Mouse (Mus musculus) kidney, postnatal 14 days (tissue): Measurements from ENCODE around the gene Zfp668.
"Not testable (repeated sequence)": the region's sequence is repeated elsewhere in the genome, so short reads cannot be mapped to it uniquely, and the experiment has no call there.

Experiments used
- DNase-seq: peaks from one replicate; pipeline ENCODE4 v3.0.0; 2022; ENCODE audit warnings: mixed read lengths

Gene Zfp668

DNA sequence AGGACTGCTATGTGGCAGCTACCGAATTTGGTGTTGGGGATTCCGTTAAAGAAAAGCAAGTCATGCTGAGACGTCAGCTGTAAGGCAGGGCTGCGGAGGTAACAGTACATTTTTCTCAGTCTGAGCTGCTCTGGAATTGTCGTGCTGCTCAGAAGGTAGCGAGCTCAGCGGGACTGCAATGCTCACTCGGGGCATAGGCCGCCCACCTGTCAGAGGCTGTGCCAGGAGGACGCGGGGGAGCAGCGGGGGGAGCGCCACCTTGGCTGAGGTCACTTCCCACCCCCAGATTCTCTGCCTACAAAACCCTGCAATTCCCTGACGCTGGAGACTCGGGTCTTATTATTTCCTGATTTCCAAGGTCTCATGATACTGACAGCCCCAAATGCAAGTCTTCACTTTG lies 35.7 kb downstream of the Zfp668 start:
- peak; percentile 65 for DNase-seq

GRCm38 (mm10) chr7:127840031-127840430 lies 36.6 kb downstream of the Zfp668 start:
- DNase-seq: not testable (repeated sequence)

DNA sequence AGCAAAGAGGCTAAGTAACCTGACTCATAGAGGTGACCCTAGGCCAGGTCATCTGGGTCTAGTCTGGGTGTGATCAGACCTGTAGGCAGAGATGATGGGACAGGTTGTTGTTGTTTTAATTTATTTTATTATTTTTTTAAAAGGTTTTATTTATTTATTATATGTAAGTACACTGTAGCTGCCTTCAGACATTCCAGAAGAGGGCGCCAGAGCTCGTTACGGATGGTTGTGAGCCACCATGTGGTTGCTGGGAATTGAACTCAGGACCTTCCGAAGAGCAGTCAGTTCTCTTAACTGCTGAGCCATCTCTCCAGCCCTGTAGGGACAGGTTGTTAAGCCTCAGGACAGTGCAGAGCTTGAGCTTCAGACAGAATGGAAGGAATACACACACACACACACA lies 38.8 kb downstream of the Zfp668 start:
- not testable (repeated sequence) for DNase-seq

DNA sequence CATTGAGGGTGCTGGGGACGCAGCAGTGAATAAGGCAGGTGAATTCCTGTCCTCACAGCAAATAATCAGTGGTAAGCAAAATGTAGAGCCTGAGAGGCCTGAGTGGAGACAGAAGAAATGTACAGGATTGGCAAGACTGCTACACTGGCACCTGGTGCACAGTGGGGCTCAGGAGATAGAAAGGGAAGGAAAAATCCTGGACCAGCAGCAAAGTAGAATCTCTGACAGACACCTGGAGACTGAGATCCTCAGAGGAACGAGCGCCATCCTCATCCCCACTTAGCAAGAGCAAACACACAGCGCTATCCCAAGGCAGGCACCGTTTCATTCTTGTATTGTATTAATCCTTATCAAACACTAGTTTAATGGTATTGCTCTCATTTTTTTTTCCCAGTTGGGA lies 39.2 kb downstream of the Zfp668 start:
- no peak for DNase-seq

- no peak for DNase-seq
Observed at GRCm38 (mm10) chr7:127835550-127835949, 41.1 kb downstream of the Zfp668 start.

DNA sequence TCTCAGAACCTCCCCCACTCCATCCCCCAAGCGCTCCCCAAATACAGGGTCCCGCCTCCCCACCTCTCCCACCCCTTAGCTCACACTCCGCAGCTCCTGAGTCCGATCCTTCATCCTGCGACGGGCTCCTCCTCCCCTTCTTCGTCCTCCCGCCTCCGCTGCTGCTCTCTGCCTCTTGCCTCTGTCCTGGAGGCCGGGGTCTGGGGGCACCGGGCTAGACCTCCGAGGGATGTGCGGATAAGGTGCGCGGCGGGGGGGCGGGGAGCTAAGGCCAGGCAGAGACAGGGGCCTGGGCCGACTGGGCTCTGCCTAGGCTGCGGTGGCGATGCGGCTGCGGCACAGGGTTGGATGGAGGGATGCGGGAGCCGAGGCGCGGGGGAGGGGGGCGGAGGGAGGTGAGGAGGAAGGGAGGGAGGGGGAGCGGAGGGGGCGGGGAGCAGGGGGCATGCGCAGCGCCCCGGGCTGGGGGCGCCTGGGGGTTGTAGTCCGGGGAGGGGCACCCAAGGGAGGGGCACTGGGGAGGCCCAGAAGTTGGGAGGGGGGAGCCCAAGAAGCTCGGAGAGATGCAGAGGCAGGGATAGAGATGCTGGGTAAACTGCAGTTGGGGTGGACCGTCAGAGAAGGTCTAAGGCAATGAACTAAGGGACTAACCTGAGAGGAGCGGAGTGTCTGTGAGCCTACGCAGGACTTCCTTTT lies 52.3 kb downstream of the Zfp668 start, which contains the start of the genes Stx4a and Stx1b:
Gene Stx4a (plus strand): TSS at position 119 of the 696 bp plus-strand sequence.
Gene Stx1b (minus strand): TSS at position 374 of the 696 bp plus-strand sequence.
- DNase-seq: peak; percentile 35

DNA sequence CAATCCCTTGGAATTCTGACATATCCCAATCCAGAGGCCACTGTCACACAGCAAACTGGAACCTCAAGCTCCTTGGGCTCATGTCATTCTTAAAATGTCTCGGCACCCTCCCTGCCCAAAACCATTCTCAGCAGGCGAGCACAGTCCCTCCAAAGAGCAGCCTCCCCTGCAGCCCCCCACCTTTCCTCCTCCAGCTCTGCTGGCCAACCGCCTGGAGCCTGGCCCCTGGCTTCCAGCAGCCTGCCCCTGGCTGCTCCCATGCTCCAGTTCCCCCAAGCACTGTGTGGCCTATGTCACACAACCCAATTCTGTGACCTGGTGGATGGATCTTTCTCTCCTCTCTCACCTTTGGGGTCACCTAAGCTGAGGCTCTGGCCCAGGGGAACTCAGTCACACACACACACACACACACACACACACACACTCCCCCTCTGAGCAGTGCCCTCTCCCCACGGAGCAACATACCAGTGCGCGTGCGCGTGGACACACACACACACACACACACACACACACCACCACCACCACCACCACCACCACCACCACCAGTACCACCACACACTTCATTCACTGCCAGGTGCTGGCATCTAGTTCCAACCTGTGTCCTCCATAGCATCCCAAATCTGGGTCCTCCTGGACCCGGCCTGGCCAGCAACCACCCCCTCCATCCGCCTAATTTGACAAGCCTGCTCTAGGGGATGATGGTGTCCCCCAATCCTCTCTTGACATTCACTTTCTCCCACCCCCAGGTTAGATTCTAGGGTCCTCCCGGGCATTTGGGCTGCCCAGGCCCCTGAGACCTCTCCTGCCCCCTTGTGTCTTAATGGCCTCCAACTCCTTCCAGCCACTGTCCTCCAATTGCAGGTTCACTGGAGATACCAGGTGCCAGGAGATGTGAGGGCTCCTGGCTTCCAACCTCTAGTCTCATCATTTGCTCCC lies 53.1 kb downstream of the Zfp668 start:
- DNase-seq: no peak

DNA sequence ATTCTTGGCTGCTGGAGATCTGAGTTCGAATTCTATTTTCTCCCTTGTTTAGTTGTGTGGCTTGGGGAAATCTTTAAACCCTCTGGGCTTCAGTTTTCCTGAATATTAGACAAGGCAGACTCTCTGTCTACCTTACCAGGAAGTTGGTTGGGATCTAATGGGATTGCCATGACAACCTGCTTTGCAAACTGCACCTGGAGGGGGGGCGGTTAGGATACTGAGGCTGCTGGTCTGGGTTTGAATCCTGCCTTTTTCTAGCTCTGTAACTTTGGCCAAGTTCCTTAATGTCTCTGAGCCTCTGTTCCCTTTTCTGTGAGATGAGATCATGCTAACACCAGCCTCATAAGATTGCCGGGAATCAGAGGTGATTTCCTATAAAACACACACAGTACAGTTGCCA lies 54.1 kb downstream of the Zfp668 start:
- no peak for DNase-seq

DNA sequence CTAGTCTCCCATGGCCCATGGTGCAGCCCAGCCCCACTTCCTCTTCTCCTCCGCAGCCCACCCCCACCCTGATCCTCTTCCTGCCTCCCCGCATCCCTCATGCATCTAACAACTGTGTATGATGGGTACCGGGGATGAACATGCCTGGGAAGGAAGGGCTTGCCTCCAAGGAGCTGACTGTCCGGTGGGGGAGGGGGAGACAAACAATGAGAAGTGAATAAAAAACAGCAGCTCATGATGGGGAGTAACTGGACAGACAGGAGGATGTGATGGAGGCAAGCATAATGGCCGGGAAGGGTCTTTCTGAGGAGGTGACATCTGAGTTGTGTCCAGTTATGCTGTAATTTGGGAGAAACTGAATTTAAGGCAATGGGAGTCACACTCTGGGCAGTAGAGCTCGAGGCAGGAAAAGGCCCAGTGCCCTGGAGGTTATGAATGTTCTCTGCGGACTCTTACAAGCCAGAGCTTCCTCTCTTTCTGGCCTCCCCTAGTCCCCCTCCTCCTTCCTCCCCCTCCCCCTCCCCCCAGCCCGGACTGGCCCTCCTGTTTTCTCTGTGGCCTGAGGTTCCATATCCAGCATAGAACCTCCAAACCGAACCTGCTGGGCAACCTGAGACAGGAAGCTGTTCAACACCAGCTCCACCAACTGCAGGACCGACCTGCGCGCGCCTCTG lies 55.7 kb downstream of the Zfp668 start:
- DNase-seq: peak; percentile 55

GRCm38 (mm10) chr7:127817776-127818175 lies 58.9 kb downstream of the Zfp668 start:
- no peak for DNase-seq

- DNase-seq: no peak
Observed at GRCm38 (mm10) chr7:127817053-127817452, 59.6 kb downstream of the Zfp668 start.

- peak; percentile 75 for DNase-seq
Observed at GRCm38 (mm10) chr7:127815954-127816821, 60.4 kb downstream of the Zfp668 start.

DNA sequence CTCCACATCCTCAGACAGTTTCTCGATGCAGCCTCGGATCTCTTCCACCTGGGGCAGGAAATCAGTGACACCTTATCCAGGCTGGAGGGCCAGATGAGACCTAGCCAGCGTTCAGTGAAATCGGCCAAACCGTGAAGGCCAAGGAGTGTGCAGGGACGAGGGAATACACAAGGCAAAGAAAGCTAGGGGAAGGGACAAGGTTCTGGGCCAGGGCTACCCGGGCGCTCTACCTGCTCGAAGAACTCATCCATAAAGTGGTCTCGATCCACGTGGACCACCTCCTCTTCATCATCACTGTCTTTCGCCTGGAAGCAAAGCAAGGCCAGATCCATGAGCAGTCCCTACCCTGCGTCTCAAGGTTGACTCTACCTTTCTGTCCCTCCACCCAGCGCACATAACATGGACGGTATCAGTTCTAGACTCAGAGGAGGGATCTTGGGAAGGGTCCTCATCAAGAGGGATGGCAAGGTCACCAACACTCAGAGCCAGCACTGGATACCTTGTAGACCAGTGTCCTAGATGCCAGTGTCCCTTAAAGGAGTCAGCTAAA lies 61.4 kb downstream of the Zfp668 start:
- DNase-seq: no peak

- peak; percentile 65 for DNase-seq
Observed at GRCm38 (mm10) chr7:127814241-127814921, 62.2 kb downstream of the Zfp668 start.

GRCm38 (mm10) chr7:127813821-127814220 lies 62.8 kb downstream of the Zfp668 start:
- peak; percentile 26 for DNase-seq
